Mouse (Mus musculus): Measurements from ENCODE around the gene Pheta2. TPM values are rescaled to one million over a fixed set of nuclear protein-coding genes. Genes with fewer than 3 reads are reported as not detected.
"Not testable (repeated sequence)": the region's sequence is repeated elsewhere in the genome, so short reads cannot be mapped to it uniquely, and the experiment has no call there.

The Pheta2 gene
- polyA plus RNA-seq, 1 experiment from 2014 or later = 43.8 TPM

DNA sequence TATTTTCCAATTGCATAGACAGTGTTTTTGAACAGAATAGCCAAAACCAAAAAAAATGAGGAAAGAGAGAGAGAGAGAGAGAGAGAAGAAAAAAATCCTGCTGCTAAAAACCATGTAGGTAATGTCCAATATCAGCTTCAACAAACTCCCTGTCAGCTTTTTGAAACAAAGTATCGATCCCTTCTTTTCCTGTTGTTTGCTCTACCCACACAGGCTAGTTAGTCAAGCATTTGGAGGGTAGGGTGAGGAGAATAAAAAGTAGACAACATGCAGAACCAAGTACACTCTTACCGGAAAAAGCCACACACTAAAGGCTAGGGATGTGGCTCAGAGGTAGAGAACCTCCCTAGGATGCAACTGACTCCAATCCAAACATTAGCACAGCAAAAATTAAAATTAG is 47.0 kb downstream of the Pheta2 start:
- 64% methylated on average over 2 of the region's 2 CpGs for WGBS (ENCODE audit: insufficient replicate concordance)
- H3K4me3 ChIP-seq (replicated peaks) = no peak overlapping the region
- H3K27ac ChIP-seq = no peak overlapping the region
- DNase-seq (no peak), ATAC-seq (ENCODE audit: low read depth) (no peak)
- no peak overlapping the region for H3K9ac ChIP-seq
- no peaks in the 10 kb centered on the region for H3K36me3 ChIP-seq
- 0 out of 2 replicates have a peak, but pooled peaks cover 3% of the 10 kb centered on the region for H3K4me1 ChIP-seq (replicated peaks)
- no peaks in the 10 kb centered on the region for H3K9me3 ChIP-seq (replicated peaks)
- H3K4me2 ChIP-seq = no peak overlapping the region
- 0 out of 2 replicates have a peak, but pooled peaks cover 3% of the 10 kb centered on the region for H3K27me3 ChIP-seq

DNA sequence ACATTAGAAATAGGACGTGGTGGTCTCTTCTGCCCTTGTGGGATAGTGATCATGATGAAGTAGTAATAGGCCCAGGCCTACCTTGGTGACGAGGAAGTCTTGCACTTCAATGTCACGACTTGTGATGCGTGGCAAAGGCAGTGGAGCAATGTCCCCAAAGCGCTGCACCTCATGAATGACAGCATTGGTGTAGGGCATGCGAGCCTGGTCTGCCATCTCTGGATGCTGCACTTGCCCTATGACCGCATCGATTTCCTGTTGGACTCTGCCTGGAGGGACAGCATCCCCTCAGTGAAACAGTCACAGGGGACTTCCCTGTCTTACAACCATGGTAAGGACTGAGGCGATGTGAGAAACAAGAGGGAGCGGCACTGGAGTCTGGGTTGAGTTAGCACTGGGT is 51.2 kb downstream of the Pheta2 start:
- WGBS (ENCODE audit: insufficient replicate concordance) = 70% methylated on average over 10 of the region's 10 CpGs
- not testable (repeated sequence) for H3K4me2 ChIP-seq; DNase-seq; H3K9ac ChIP-seq; H3K9me3 ChIP-seq (replicated peaks); H3K4me1 ChIP-seq (replicated peaks); H3K36me3 ChIP-seq; H3K27ac ChIP-seq; ATAC-seq (ENCODE audit: low read depth); H3K27me3 ChIP-seq; H3K4me3 ChIP-seq (replicated peaks)

DNA sequence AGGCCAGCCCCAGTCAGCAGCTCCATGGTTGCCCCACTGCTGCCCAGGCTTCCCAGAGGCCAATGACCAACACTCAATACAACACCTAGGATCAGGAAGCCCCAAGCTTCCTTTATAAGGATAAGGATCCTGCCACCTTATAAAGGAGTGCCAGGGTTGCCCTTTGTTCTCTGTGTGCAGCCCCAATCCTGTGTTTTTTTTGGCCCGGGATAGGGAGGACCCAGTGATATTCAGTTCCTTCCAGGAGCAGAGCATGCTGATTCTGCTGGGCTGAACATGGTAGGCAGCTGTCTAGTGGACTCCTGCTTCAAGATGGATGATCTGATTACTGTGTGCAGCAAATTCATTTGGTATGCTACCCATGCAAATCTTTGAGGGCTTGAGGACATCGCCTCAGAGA is 55.2 kb downstream of the Pheta2 start, which contains the start of gene Cyp2d11:
TSS of gene Cyp2d11 (minus strand) at position 101 of the 400 bp plus-strand sequence.
- not testable (repeated sequence) for H3K9me3 ChIP-seq (replicated peaks); H3K9ac ChIP-seq; H3K4me1 ChIP-seq (replicated peaks); H3K4me2 ChIP-seq; DNase-seq; H3K27ac ChIP-seq; H3K27me3 ChIP-seq; H3K36me3 ChIP-seq; H3K4me3 ChIP-seq (replicated peaks); ATAC-seq (ENCODE audit: low read depth)
- 65% methylated on average over 2 of the region's 2 CpGs for WGBS (ENCODE audit: insufficient replicate concordance)

Small RNA genes lying within 50 kb of the gene (microRNA-seq; reads per million reads assigned to microRNA genes)
- not detected for gene Mir7684

Other genes with a start within 250 kb of the Pheta2 start
- gene Ccdc134, start 211.0 kb upstream of the Pheta2 start, polyA plus RNA-seq (2015; fragmentation: Nextera tagmentation; extraction: Ambion mirVana) = 8.2 and 9.9 TPM in 2 replicates
- 64.2 and 70.2 TPM in 2 replicates for gene Srebf2, start 191.8 kb upstream of the Pheta2 start, polyA plus RNA-seq (2015; fragmentation: Nextera tagmentation; extraction: Ambion mirVana)
- gene Shisa8, start 126.1 kb upstream of the Pheta2 start, polyA plus RNA-seq (2015; fragmentation: Nextera tagmentation; extraction: Ambion mirVana) = 0.08 and 0.10 TPM in 2 replicates
- 0.38 and 0.87 TPM in 2 replicates for gene Tnfrsf13c, start 114.6 kb upstream of the Pheta2 start, polyA plus RNA-seq (2015; fragmentation: Nextera tagmentation; extraction: Ambion mirVana)
- 41.7 and 45.6 TPM in 2 replicates for gene Cenpm, start 94.2 kb upstream of the Pheta2 start, polyA plus RNA-seq (2015; fragmentation: Nextera tagmentation; extraction: Ambion mirVana)
- not detected in 2 replicates for gene 1500009C09Rik, start 86.5 kb upstream of the Pheta2 start, polyA plus RNA-seq (2015; fragmentation: Nextera tagmentation; extraction: Ambion mirVana)
- gene Sept3, start 64.0 kb upstream of the Pheta2 start, polyA plus RNA-seq (2015; fragmentation: Nextera tagmentation; extraction: Ambion mirVana) = 0.36 and 0.84 TPM in 2 replicates
- gene Wbp2nl, start 40.0 kb upstream of the Pheta2 start, polyA plus RNA-seq (2015; fragmentation: Nextera tagmentation; extraction: Ambion mirVana) = 0.12 and 0.20 TPM in 2 replicates
- 34.3 and 35.7 TPM in 2 replicates for gene Naga, start within 50 bp of the Pheta2 start, polyA plus RNA-seq (2015; fragmentation: Nextera tagmentation; extraction: Ambion mirVana)
- 202 and 208 TPM in 2 replicates for gene Smdt1, start within 50 bp of the Pheta2 start, polyA plus RNA-seq (2015; fragmentation: Nextera tagmentation; extraction: Ambion mirVana)
- gene Ndufa6, start 15.4 kb downstream of the Pheta2 start, polyA plus RNA-seq (2015; fragmentation: Nextera tagmentation; extraction: Ambion mirVana) = 356 and 357 TPM in 2 replicates
- 7.8 and 9.3 TPM in 2 replicates for gene Cyp2d22, start 41.3 kb downstream of the Pheta2 start, polyA plus RNA-seq (2015; fragmentation: Nextera tagmentation; extraction: Ambion mirVana)
- gene Cyp2d11, start 55.1 kb downstream of the Pheta2 start, polyA plus RNA-seq (2015; fragmentation: Nextera tagmentation; extraction: Ambion mirVana) = not detected in 2 replicates
- gene Cyp2d10, start 68.3 kb downstream of the Pheta2 start, polyA plus RNA-seq (2015; fragmentation: Nextera tagmentation; extraction: Ambion mirVana) = 18.9 and 19.6 TPM in 2 replicates
- gene Cyp2d9, start 94.5 kb downstream of the Pheta2 start, polyA plus RNA-seq (2015; fragmentation: Nextera tagmentation; extraction: Ambion mirVana) = 0.71 and 1.4 TPM in 2 replicates
- gene Cyp2d12, start 216.1 kb downstream of the Pheta2 start, polyA plus RNA-seq (2015; fragmentation: Nextera tagmentation; extraction: Ambion mirVana) = not detected in 2 replicates